Mouse (Mus musculus) MEL (cell line): ENCODE measurements around the gene Ppp1r3d. TPM values are rescaled to one million over a fixed set of nuclear protein-coding genes. Genes with fewer than 3 reads are reported as not detected.

ENCODE experiments used
- DNase-seq: peaks from one replicate; pipeline ENCODE4 v3.0.0; 2011; ENCODE audit warnings: low read depth, low spot score
- H3K27ac ChIP-seq: 2 replicates; pipeline ENCODE4 v1.5.1; 2012; ENCODE audit warnings: low read depth, mild to moderate bottlenecking, control low read depth, low read length, moderate library complexity; ENCODE audit not compliant: control insufficient read depth
- H3K27me3 ChIP-seq, 2 experiments: fragments of 150-350 bp in 1 of 2; sonication (generic) in 1 of 2; 2 replicates each; pipeline ENCODE4 v1.6.1; 2012; ENCODE audit warnings: low read length in 2 of 2, mild to moderate bottlenecking in 2 of 2, improper control_type of control experiment in 1 of 2, moderate library complexity in 1 of 2; ENCODE audit not compliant: insufficient read depth in 2 of 2, control insufficient read depth in 1 of 2
- H3K36me3 ChIP-seq, 2 experiments: 2 replicates each; pipeline ENCODE4 v1.6.1; 2012 to 2014; ENCODE audit warnings: low read length in 2 of 2, improper control_type of control experiment in 1 of 2, inconsistent platforms in 1 of 2, mild to moderate bottlenecking in 1 of 2; ENCODE audit not compliant: insufficient read depth in 2 of 2, control insufficient read depth in 1 of 2
- H3K4me1 ChIP-seq, 2 experiments: fragments of 150-350 bp in 1 of 2; sonication (generic) in 1 of 2; 2 replicates each; pipeline ENCODE4 v1.6.1; 2012; ENCODE audit warnings: low read length in 2 of 2, improper control_type of control experiment in 1 of 2, mild to moderate bottlenecking in 1 of 2; ENCODE audit not compliant: insufficient read depth in 2 of 2, control insufficient read depth in 1 of 2
- H3K4me3 ChIP-seq, 2 experiments: fragments of 150-350 bp in 1 of 2; sonication (generic) in 1 of 2; 2 replicates each; pipeline ENCODE4 v1.5.1; 2012; ENCODE audit warnings: low read depth in 2 of 2, low read length in 2 of 2, mild to moderate bottlenecking in 2 of 2, moderate library complexity in 2 of 2, control low read depth in 1 of 2, improper control_type of control experiment in 1 of 2; ENCODE audit not compliant: control insufficient read depth in 1 of 2, insufficient read depth in 1 of 2
- H3K79me2 ChIP-seq: 2 replicates; pipeline ENCODE4 v1.6.1; 2012; ENCODE audit warnings: mild to moderate bottlenecking, low read length, moderate library complexity; ENCODE audit not compliant: control insufficient read depth, poor library complexity, insufficient read depth
- H3K9ac ChIP-seq: 2 replicates; pipeline ENCODE4 v1.6.1; 2012; ENCODE audit warnings: low read depth, mild to moderate bottlenecking, control low read depth, low read length, moderate library complexity; ENCODE audit not compliant: control insufficient read depth, poor library complexity, severe bottlenecking
- H3K9me3 ChIP-seq: fragments of 150-350 bp; sonication (generic); replicated peaks from 2 replicates; pipeline ENCODE4 v1.6.1; 2012; ENCODE audit warnings: mild to moderate bottlenecking, low read length, improper control_type of control experiment, moderate library complexity; ENCODE audit not compliant: insufficient read depth
- BHLHE40 ChIP-seq: IDR thresholded peaks from 2 replicates; pipeline ENCODE4 v1.6.1; 2012; ENCODE audit warnings: low read depth, mild to moderate bottlenecking, inconsistent platforms, low read length, improper control_type of control experiment, borderline replicate concordance
- CTCF ChIP-seq, 3 experiments: IDR thresholded peaks in 2 of 3; conservative IDR thresholded peaks in 1 of 3; 2 replicates each; pipeline ENCODE4 v1.5.1; 2011 to 2012; ENCODE audit warnings: low read length in 3 of 3, low read depth in 2 of 3, mild to moderate bottlenecking in 2 of 3, improper control_type of control experiment in 1 of 3, inconsistent platforms in 1 of 3, mixed read lengths in 1 of 3, moderate library complexity in 1 of 3; ENCODE audit not compliant: control insufficient read depth in 1 of 3, insufficient read depth in 1 of 3, poor library complexity in 1 of 3, severe bottlenecking in 1 of 3
- E2F4 ChIP-seq: IDR thresholded peaks from 2 replicates; pipeline ENCODE4 v1.6.1; 2011; ENCODE audit warnings: low read depth, low read length, improper control_type of control experiment, borderline replicate concordance
- ELF1 ChIP-seq: IDR thresholded peaks from 2 replicates; pipeline ENCODE4 v1.6.1; 2014; ENCODE audit warnings: low read depth, mild to moderate bottlenecking, inconsistent platforms, low read length, improper control_type of control experiment, moderate library complexity
- EP300 ChIP-seq, 2 experiments: IDR thresholded peaks; 2 replicates each; pipeline ENCODE4 v1.6.1; 2011; ENCODE audit warnings: improper control_type of control experiment in 2 of 2, low read length in 2 of 2, low read depth in 1 of 2, mild to moderate bottlenecking in 1 of 2
- GABPA ChIP-seq: IDR thresholded peaks from 2 replicates; pipeline ENCODE4 v1.6.1; 2012; ENCODE audit warnings: low read depth, mild to moderate bottlenecking, inconsistent platforms, low read length, improper control_type of control experiment, moderate library complexity
- GATA1 ChIP-seq: IDR thresholded peaks from 2 replicates; pipeline ENCODE4 v1.6.1; 2011; ENCODE audit warnings: low read depth, low read length, improper control_type of control experiment
- JUND ChIP-seq: IDR thresholded peaks from 2 replicates; pipeline ENCODE4 v1.6.1; 2011; ENCODE audit warnings: low read depth, mild to moderate bottlenecking, improper control_type of control experiment, low read length
- MAFK ChIP-seq: IDR thresholded peaks from 2 replicates; pipeline ENCODE4 v1.6.1; 2011; ENCODE audit warnings: low read depth, mild to moderate bottlenecking, low read length, improper control_type of control experiment, borderline replicate concordance
- MAX ChIP-seq: IDR thresholded peaks from 2 replicates; pipeline ENCODE4 v1.6.1; 2011; ENCODE audit warnings: low read length, improper control_type of control experiment
- MAZ ChIP-seq: IDR thresholded peaks from 2 replicates; pipeline ENCODE4 v1.6.1; 2012; ENCODE audit warnings: low read depth, mild to moderate bottlenecking, inconsistent platforms, low read length, improper control_type of control experiment
- MXI1 ChIP-seq: IDR thresholded peaks from 2 replicates; pipeline ENCODE4 v1.6.1; 2011; ENCODE audit warnings: mild to moderate bottlenecking, low read depth, low read length, improper control_type of control experiment
- MYB ChIP-seq: IDR thresholded peaks from 2 replicates; pipeline ENCODE4 v1.6.1; 2011; ENCODE audit warnings: mild to moderate bottlenecking, low read depth, low read length, improper control_type of control experiment
- MYC ChIP-seq: IDR thresholded peaks from 2 replicates; pipeline ENCODE4 v1.6.1; 2011; ENCODE audit warnings: low read depth, mild to moderate bottlenecking, low read length, improper control_type of control experiment, moderate library complexity
- NELFE ChIP-seq: IDR thresholded peaks from 2 replicates; pipeline ENCODE4 v1.6.1; 2011; ENCODE audit warnings: low read depth, low read length, improper control_type of control experiment
- POLR2A ChIP-seq, 2 experiments: IDR thresholded peaks; 2 replicates each; pipeline ENCODE4 v1.6.1; 2011 to 2012; ENCODE audit warnings: low read length in 2 of 2, mild to moderate bottlenecking in 2 of 2, control low read depth in 1 of 2, improper control_type of control experiment in 1 of 2, low read depth in 1 of 2, moderate library complexity in 1 of 2; ENCODE audit not compliant: control insufficient read depth in 1 of 2, insufficient read depth in 1 of 2, poor library complexity in 1 of 2
- POLR2AphosphoS2 ChIP-seq: IDR thresholded peaks from 2 replicates; pipeline ENCODE4 v1.6.1; 2011; ENCODE audit warnings: low read length, improper control_type of control experiment
- POLR2AphosphoS5 ChIP-seq: IDR thresholded peaks from 2 replicates; pipeline ENCODE4 v1.6.1; 2012; ENCODE audit warnings: low read depth, borderline replicate concordance, mild to moderate bottlenecking, inconsistent platforms, low read length, moderate library complexity, mixed read lengths
- SIN3A ChIP-seq: IDR thresholded peaks from 2 replicates; pipeline ENCODE4 v1.6.1; 2012; ENCODE audit warnings: low read length, improper control_type of control experiment, inconsistent platforms
- SMC3 ChIP-seq: IDR thresholded peaks from 2 replicates; pipeline ENCODE4 v1.6.1; 2011; ENCODE audit warnings: low read depth, low read length, improper control_type of control experiment
- TCF12 ChIP-seq: IDR thresholded peaks from 2 replicates; pipeline ENCODE4 v1.6.1; 2014; ENCODE audit warnings: low read depth, mild to moderate bottlenecking, inconsistent platforms, low read length, improper control_type of control experiment, moderate library complexity
- USF1 ChIP-seq: IDR thresholded peaks from 2 replicates; pipeline ENCODE4 v1.6.1; 2014; ENCODE audit warnings: low read depth, mild to moderate bottlenecking, inconsistent platforms, low read length, improper control_type of control experiment, moderate library complexity
- USF2 ChIP-seq, 2 experiments: IDR thresholded peaks; 2 replicates each; pipeline ENCODE4 v1.6.1; 2011 to 2012; ENCODE audit warnings: improper control_type of control experiment in 2 of 2, low read length in 2 of 2, borderline replicate concordance in 1 of 2, inconsistent platforms in 1 of 2, low read depth in 1 of 2, mild to moderate bottlenecking in 1 of 2; ENCODE audit not compliant: insufficient read depth in 1 of 2
- ZC3H11A ChIP-seq: IDR thresholded peaks from 2 replicates; pipeline ENCODE4 v1.6.1; 2012; ENCODE audit warnings: low read depth, mild to moderate bottlenecking, inconsistent platforms, low read length, improper control_type of control experiment
- ZNF384 ChIP-seq: IDR thresholded peaks from 2 replicates; pipeline ENCODE4 v1.6.1; 2012; ENCODE audit warnings: low read depth, mild to moderate bottlenecking, inconsistent platforms, low read length, improper control_type of control experiment
- polyA plus RNA-seq, 2 experiments: library from polyadenylated mRNA; stranded (reverse) in 1 of 2; unstranded in 1 of 2; fragments of >175 nt in 1 of 2; fragments of >200 nt in 1 of 2; gene quantifications; 2 replicates each; pipeline versions ENCODE4 v1.2.1 to v1.2.4; 2012; ENCODE audit warnings: low replicate concordance in 2 of 2, low read depth in 1 of 2; ENCODE audit not compliant: insufficient read length in 2 of 2, insufficient read depth in 1 of 2, missing spikeins in 1 of 2
- total RNA-seq: library from RNA; depleted of rRNA; stranded (reverse); fragments of 300-350 nt; gene quantifications from 2 replicates; pipeline ENCODE4 v1.2.3, GENCODE M21; 2012

Gene Ppp1r3d
- total and polyA plus RNA-seq, 3 experiments: not detected

- Histone ChIP-seq H3K36me3 (no peaks in the 10 kb centered on the region), H3K9ac (no peak overlapping the region), H3K27ac (no peak overlapping the region), H3K4me1 (no peaks in the 10 kb centered on the region), H3K9me3 (no peaks in the 10 kb centered on the region), H3K79me2 (no peaks in the 10 kb centered on the region), H3K27me3 (no peaks in the 10 kb centered on the region), H3K4me3 (no peak overlapping the region)
- TF ChIP-seq MAFK (no peak), MXI1 (no peak), E2F4 (no peak), USF1 (no peak), ZNF384 (no peak), USF2 (IDR thresholded peaks at IDR 0.05; ENCODE audit: borderline replicate concordance in 1 of 2, insufficient read depth in 1 of 2, low read depth in 1 of 2, low read length in 2 of 2) (no peak), EP300 (IDR thresholded peaks at IDR 0.05; ENCODE audit: low read depth in 1 of 2, low read length in 2 of 2) (no peak), MYC (no peak), ELF1 (no peak), MYB (no peak), SMC3 (no peak), MAX (no peak), BHLHE40 (no peak), JUND (no peak), GATA1 (no peak), NELFE (no peak), MAZ (no peak), GABPA (no peak)
- no peak for DNase-seq
These were observed 7.9 kb upstream of the Ppp1r3d start for GRCm38 (mm10) chr2:178422186-178422585.

- H3K36me3 ChIP-seq: no peaks in the 10 kb centered on the region
- DNase-seq: no peak
- H3K4me1 ChIP-seq: no peaks in the 10 kb centered on the region
- H3K9ac ChIP-seq: no peak overlapping the region
- no peaks in the 10 kb centered on the region for H3K27me3 ChIP-seq
- no peak overlapping the region for H3K27ac ChIP-seq
- no peaks in the 10 kb centered on the region for H3K9me3 ChIP-seq
- TF ChIP-seq CTCF (IDR thresholded peaks at IDR 0.05 in 2 of 3, conservative IDR thresholded peaks at IDR 0.05 in 1 of 3; ENCODE audit: control insufficient read depth in 1 of 3, insufficient read depth in 1 of 3, low read depth in 2 of 3, low read length in 3 of 3, poor library complexity in 1 of 3, severe bottlenecking in 1 of 3) (no peak), SIN3A (no peak), MAFK (no peak), TCF12 (no peak), MAZ (no peak), JUND (no peak), POLR2A (IDR thresholded peaks at IDR 0.05; ENCODE audit: control insufficient read depth in 1 of 2, insufficient read depth in 1 of 2, low read depth in 1 of 2, low read length in 2 of 2, poor library complexity in 1 of 2) (no peak), ZNF384 (no peak), POLR2AphosphoS5 (no peak), EP300 (IDR thresholded peaks at IDR 0.05; ENCODE audit: low read depth in 1 of 2, low read length in 2 of 2) (no peak), ZC3H11A (no peak), POLR2AphosphoS2 (no peak), E2F4 (no peak), GABPA (no peak), MYC (no peak), MXI1 (no peak), GATA1 (no peak)
- TF ChIP-seq, all 39 proteins: peak for 0
- no peaks in the 10 kb centered on the region for H3K79me2 ChIP-seq
- no peak overlapping the region for H3K4me3 ChIP-seq
These were observed 7.3 kb upstream of the Ppp1r3d start for GRCm38 (mm10) chr2:178421603-178422002.
